Mouse (Mus musculus) bone marrow macrophage, adult 2 months (primary cell): ENCODE results near the gene Eya2.

Experiments
- CTCF ChIP-seq: IDR thresholded peaks from 2 replicates; pipeline ENCODE4 v1.5.1; 2012; ENCODE audit warnings: low read depth, mild to moderate bottlenecking, low read length, moderate library complexity
- POLR2A ChIP-seq: IDR thresholded peaks from 2 replicates; pipeline ENCODE4 v1.6.1; 2012; ENCODE audit warnings: mild to moderate bottlenecking, low read depth, low read length, borderline replicate concordance

- no peak for TF ChIP-seq CTCF
- TF ChIP-seq POLR2A: no peak
Observed at GRCm38 (mm10) chr2:165603775-165604174, 8.9 kb downstream of the Eya2 start.
